Mouse (Mus musculus): ENCODE measurements around the gene Kcnk18. TPM values are rescaled to one million over a fixed set of nuclear protein-coding genes. Genes with fewer than 3 reads are reported as not detected.

Gene Kcnk18
- not detected for polyA plus RNA-seq (2021)

GRCm38 (mm10) chr19:59218991-59219390 is at the start of gene Kcnk18:
Gene Kcnk18 (plus strand): TSS chr19:59219214.
- ATAC-seq (no peak), DNase-seq (ENCODE audit: low read depth, low spot score) (no peak)
- in situ Hi-C loops (cut with MboI; ENCODE audit: low pct_unique_long_range_greater_than_20kb) = no loop called here
- TF ChIP-seq CTCF (IDR thresholded peaks at IDR 0.05) = no peak
- POLR2A ChIA-PET = interaction anchor here (0.6 kb wide), 1 partner anchor 155 kb away, joined by 4 read pairs; no protein-coding TSS in a partner anchor
- CTCF ChIA-PET = interaction anchor here (0.8 to 1.2 kb wide), 3 partner anchors 13 to 256 kb away, joined by 3 to 4 read pairs (median 3); no protein-coding TSS in a partner anchor
- peaks cover 34% of the 10 kb centered on the region for H3K27me3 ChIP-seq

GRCm38 (mm10) chr19:59169936-59170765 is 48.9 kb upstream of the Kcnk18 start, which contains the start of gene Vax1:
Gene Vax1 (minus strand): TSS chr19:59170056.
- peaks cover 94% of the 10 kb centered on the region for H3K27me3 ChIP-seq
- CTCF ChIA-PET = no interaction called here

GRCm38 (mm10) chr19:59170766-59171095 is 48.3 kb upstream of the Kcnk18 start:
- in situ Hi-C loops (cut with MboI; ENCODE audit: low pct_unique_long_range_greater_than_20kb) = no loop called here
- DNase-seq (ENCODE audit: low read depth, low spot score) = no peak
- no peak for ATAC-seq
- ChIA-PET POLR2A (no interaction called here), CTCF (no interaction called here)
- H3K27me3 ChIP-seq = peaks cover 94% of the 10 kb centered on the region
- TF ChIP-seq CTCF (IDR thresholded peaks at IDR 0.05) = no peak

More at GRCm38 (mm10) chr19:59169936-59170765, 48.9 kb upstream of the Kcnk18 start, which contains the start of gene Vax1:
- TF ChIP-seq CTCF (IDR thresholded peaks at IDR 0.05) = no peak
- POLR2A ChIA-PET = no interaction called here
- DNase-seq (ENCODE audit: low read depth, low spot score) (no peak), ATAC-seq (no peak)
- in situ Hi-C loops (cut with MboI; ENCODE audit: low pct_unique_long_range_greater_than_20kb) = no loop called here

GRCm38 (mm10) chr19:59171151-59171870 is 47.7 kb upstream of the Kcnk18 start:
- H3K27me3 ChIP-seq = peaks cover 96% of the 10 kb centered on the region
- ChIA-PET POLR2A (no interaction called here), CTCF (no interaction called here)
- no peak for ATAC-seq
- no peak for TF ChIP-seq CTCF (IDR thresholded peaks at IDR 0.05)
- no peak for DNase-seq (ENCODE audit: low read depth, low spot score)
- in situ Hi-C loops (cut with MboI; ENCODE audit: low pct_unique_long_range_greater_than_20kb) = no loop called here

- DNase-seq (ENCODE audit: low read depth, low spot score) (no peak), ATAC-seq (no peak)
- no peak for TF ChIP-seq CTCF (IDR thresholded peaks at IDR 0.05)
- peaks cover 94% of the 10 kb centered on the region for H3K27me3 ChIP-seq
- ChIA-PET POLR2A (no interaction called here), CTCF (no interaction called here)
- in situ Hi-C loops (cut with MboI; ENCODE audit: low pct_unique_long_range_greater_than_20kb) = no loop called here
Observed at GRCm38 (mm10) chr19:59171871-59172245, 47.2 kb upstream of the Kcnk18 start.

GRCm38 (mm10) chr19:59172781-59173180 is 46.2 kb upstream of the Kcnk18 start:
- in situ Hi-C loops (cut with MboI; ENCODE audit: low pct_unique_long_range_greater_than_20kb) = no loop called here
- ATAC-seq (no peak), DNase-seq (ENCODE audit: low read depth, low spot score) (no peak)
- POLR2A ChIA-PET = no interaction called here
- CTCF ChIA-PET = no interaction called here
- no peak for TF ChIP-seq CTCF (IDR thresholded peaks at IDR 0.05)
- H3K27me3 ChIP-seq = peaks cover 91% of the 10 kb centered on the region

GRCm38 (mm10) chr19:59173341-59174015 is 45.5 kb upstream of the Kcnk18 start:
- ChIA-PET POLR2A (interaction anchor here (0.6 to 0.7 kb wide), 2 partner anchors 30 to 1121 kb away, joined by 3 to 5 read pairs; no protein-coding TSS in a partner anchor), CTCF (interaction anchor here (0.9 kb wide), 1 partner anchor 24 kb away, joined by 3 read pairs; no protein-coding TSS in a partner anchor)
- in situ Hi-C loops (cut with MboI; ENCODE audit: low pct_unique_long_range_greater_than_20kb) = no loop called here
- TF ChIP-seq CTCF (IDR thresholded peaks at IDR 0.05) = no peak
- peaks cover 90% of the 10 kb centered on the region for H3K27me3 ChIP-seq
- no peak for ATAC-seq
- no peak for DNase-seq (ENCODE audit: low read depth, low spot score)

- ATAC-seq (no peak), DNase-seq (ENCODE audit: low read depth, low spot score) (no peak)
- ChIA-PET CTCF (no interaction called here), POLR2A (no interaction called here)
- in situ Hi-C loops (cut with MboI; ENCODE audit: low pct_unique_long_range_greater_than_20kb) = no loop called here
- no peak for TF ChIP-seq CTCF (IDR thresholded peaks at IDR 0.05)
- H3K27me3 ChIP-seq = peaks cover 58% of the 10 kb centered on the region
Observed at GRCm38 (mm10) chr19:59184000-59184399, 35.0 kb upstream of the Kcnk18 start.

- H3K27me3 ChIP-seq = peaks cover 71% of the 10 kb centered on the region
- ChIA-PET CTCF (interaction anchor here (0.8 to 2.6 kb wide), 4 partner anchors 9 to 278 kb away, joined by 3 to 6 read pairs (median 4); no protein-coding TSS in a partner anchor), POLR2A (interaction anchor here (0.5 to 1.3 kb wide), 3 partner anchors 14 to 254 kb away, joined by 3 read pairs; no protein-coding TSS in a partner anchor)
- TF ChIP-seq CTCF (IDR thresholded peaks at IDR 0.05) = no peak
- DNase-seq (ENCODE audit: low read depth, low spot score) = no peak
- no peak for ATAC-seq
- in situ Hi-C loops (cut with MboI; ENCODE audit: low pct_unique_long_range_greater_than_20kb) = no loop called here
Observed at GRCm38 (mm10) chr19:59188981-59189380, 30.0 kb upstream of the Kcnk18 start.

- in situ Hi-C loops (cut with MboI; ENCODE audit: low pct_unique_long_range_greater_than_20kb) = no loop called here
- no peak for TF ChIP-seq CTCF (IDR thresholded peaks at IDR 0.05)
- ATAC-seq (no peak), DNase-seq (ENCODE audit: low read depth, low spot score) (no peak)
- peaks cover 73% of the 10 kb centered on the region for H3K27me3 ChIP-seq
- ChIA-PET POLR2A (interaction anchor here (0.5 kb wide), 1 partner anchor 400 kb away, joined by 3 read pairs; no protein-coding TSS in a partner anchor), CTCF (no interaction called here)
Observed at GRCm38 (mm10) chr19:59190431-59191122, 28.4 kb upstream of the Kcnk18 start.
